9 mouse cellular contexts compared by ENCODE assay signal in the genomic region with DNA sequence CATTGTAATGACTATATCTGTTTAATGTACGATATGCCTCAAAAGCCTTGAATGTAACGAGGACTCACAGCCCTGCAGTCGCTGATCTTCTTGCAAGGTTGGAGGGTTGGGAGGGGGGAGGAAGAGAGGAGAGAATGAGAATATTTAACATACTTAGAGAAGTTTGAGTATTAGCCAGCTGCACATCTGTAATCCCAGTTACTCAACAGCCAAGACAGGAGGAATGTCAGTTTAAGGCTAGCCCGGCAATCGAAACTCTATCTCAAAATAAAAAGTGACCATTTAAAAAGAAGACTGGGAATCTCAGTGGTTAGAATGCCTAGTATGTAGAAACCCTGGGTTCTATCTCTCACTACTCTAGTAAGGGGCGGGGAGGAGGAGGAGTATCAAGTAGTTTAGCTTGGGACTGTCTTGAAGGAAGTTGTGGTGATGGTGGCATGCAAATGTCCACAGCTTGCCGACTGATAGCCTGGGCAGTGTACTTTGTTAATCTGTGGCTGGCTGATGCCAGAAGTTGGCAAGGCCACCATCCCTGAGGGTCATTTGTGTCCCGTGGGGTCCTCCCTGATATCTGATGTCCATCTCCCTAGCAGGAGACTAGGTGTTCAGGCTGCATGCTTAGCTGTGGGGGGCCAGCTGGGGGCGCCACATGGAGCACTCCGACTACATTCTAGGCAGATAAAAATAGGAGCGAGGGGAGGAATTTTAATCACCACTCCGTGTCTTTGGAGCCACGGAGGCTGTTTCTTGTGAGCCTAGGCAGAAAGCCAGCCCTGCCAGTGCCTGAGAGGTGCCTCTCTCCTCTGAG. TPM values are rescaled to one million over a fixed set of nuclear protein-coding genes. Genes with fewer than 3 reads are reported as not detected.
A peak's percentile ranks its signal among the peaks of the same experiment; 100 is the strongest.
DNase-seq lines count a peak whose midpoint lies in the region; ATAC-seq and TF ChIP-seq lines count a peak whose summit lies in the region.
"Had no signal": no experiment of that assay in that cellular context is flagged by ENCODE, and none has a peak within 500 bp of the region (broad histone marks: within the 10 kb centered on the region; RNA-seq: fewer than 3 reads in every experiment).

No protein-coding gene starts in this region.

- H3K4me2 ChIP-seq in kidney, embryonic 16.5 days (replicated peaks; ENCODE audit: low read depth, low read length): no peak overlapping the region
- no peak overlapping the region for H3K4me2 ChIP-seq in embryonic facial prominence, embryonic 11.5 days (ENCODE audit: low read depth, low read length)
- no peak overlapping the region for H3K4me2 ChIP-seq in hindbrain, embryonic 14.5 days (replicated peaks)
- no peak overlapping the region for H3K4me2 ChIP-seq in liver, postnatal 0 days (ENCODE audit: low read depth, low read length)
- H3K4me2 ChIP-seq in stomach, embryonic 16.5 days (ENCODE audit: low read depth, low read length): no peak overlapping the region
- H3K4me2 ChIP-seq: hindbrain, embryonic 15.5 days had no signal

- H3K9ac ChIP-seq in kidney, embryonic 16.5 days (replicated peaks; ENCODE audit: low read length): no peak overlapping the region
- H3K9ac ChIP-seq in embryonic facial prominence, embryonic 11.5 days (replicated peaks; ENCODE audit: low read length): no peak overlapping the region
- no peak overlapping the region for H3K9ac ChIP-seq in hindbrain, embryonic 14.5 days
- H3K9ac ChIP-seq in liver, postnatal 0 days (replicated peaks): no peak overlapping the region
- 0 out of 2 replicates have a peak overlapping the region, but pooled peaks have one; percentile 13 for H3K9ac ChIP-seq in stomach, embryonic 16.5 days (ENCODE audit: low read length)
- H3K9ac ChIP-seq: hindbrain, embryonic 15.5 days had no signal

- no peak for TF ChIP-seq EP300 in liver, postnatal 0 days (IDR thresholded peaks at IDR 0.05; ENCODE audit: low read depth)

- ATAC-seq in kidney, embryonic 16.5 days (ENCODE audit: low FRiP score, low TSS enrichment): no peak
- ATAC-seq in embryonic facial prominence, embryonic 11.5 days (replicated peaks; ENCODE audit: insufficient number of reproducible peaks, low FRiP score, low TSS enrichment, low read depth): no peak
- ATAC-seq in hindbrain, embryonic 14.5 days (ENCODE audit: low FRiP score): no peak
- no peak for ATAC-seq in liver, postnatal 0 days
- ATAC-seq in stomach, embryonic 16.5 days (ENCODE audit: insufficient read depth, low FRiP score): no peak

- no peak for DNase-seq in kidney, adult 9 months
- peak; percentile 45 to 56 for DNase-seq in B cell, adult 2 months
- DNase-seq in embryonic facial prominence, embryonic 11.5 days (ENCODE audit: low spot score): peak; percentile 41
- DNase-seq in hindbrain, embryonic 14.5 days (ENCODE audit: low spot score): peak; percentile 41
- peak; percentile 26 for DNase-seq in liver, postnatal 0 days
- no peak for DNase-seq in urinary bladder, postnatal 4 days (ENCODE audit: low spot score in 2 of 2)

- peaks cover 89% of the 10 kb centered on the region for H3K4me1 ChIP-seq in kidney, embryonic 16.5 days (ENCODE audit: insufficient read depth, low read length)
- H3K4me1 ChIP-seq in embryonic facial prominence, embryonic 11.5 days (ENCODE audit: control insufficient read depth, insufficient read depth, low read length): peaks cover 5% of the 10 kb centered on the region
- H3K4me1 ChIP-seq in hindbrain, embryonic 14.5 days (replicated peaks; ENCODE audit: control insufficient read depth, insufficient read depth, low read length): peaks cover 22% of the 10 kb centered on the region; the same call in 1 of the 2 replicates
- H3K4me1 ChIP-seq in liver, postnatal 0 days (ENCODE audit: insufficient read depth): peaks cover 17% of the 10 kb centered on the region
- peaks cover 79% of the 10 kb centered on the region for H3K4me1 ChIP-seq in stomach, embryonic 16.5 days (ENCODE audit: control insufficient read depth, insufficient read depth, low read length)

- 51% methylated on average over 13 of the region's 13 CpGs for WGBS in kidney, embryonic 16.5 days
- WGBS in embryonic facial prominence, embryonic 11.5 days: 60% methylated on average over 13 of the region's 13 CpGs
- WGBS in hindbrain, embryonic 14.5 days: 65% methylated on average over 13 of the region's 13 CpGs
- 42% methylated on average over 13 of the region's 13 CpGs for WGBS in liver, postnatal 0 days (ENCODE audit: insufficient replicate concordance)
- WGBS in stomach, embryonic 16.5 days: 45% methylated on average over 13 of the region's 13 CpGs

- no peaks in the 10 kb centered on the region for H3K27me3 ChIP-seq in kidney, embryonic 16.5 days (ENCODE audit: insufficient read depth, low read length)
- H3K27me3 ChIP-seq in embryonic facial prominence, embryonic 11.5 days (ENCODE audit: control insufficient read depth, insufficient read depth, low read length): no peaks in the 10 kb centered on the region
- no peaks in the 10 kb centered on the region for H3K27me3 ChIP-seq in hindbrain, embryonic 14.5 days (ENCODE audit: control insufficient read depth, insufficient read depth, low read length)
- no peaks in the 10 kb centered on the region for H3K27me3 ChIP-seq in liver, postnatal 0 days (ENCODE audit: insufficient read depth, low read length)
- H3K27me3 ChIP-seq in stomach, embryonic 16.5 days (ENCODE audit: control insufficient read depth, insufficient read depth, low read length): no peaks in the 10 kb centered on the region
- H3K27me3 ChIP-seq: hindbrain, embryonic 15.5 days had no signal

- H3K9me3 ChIP-seq in kidney, embryonic 16.5 days (ENCODE audit: low read length): no peaks in the 10 kb centered on the region
- no peaks in the 10 kb centered on the region for H3K9me3 ChIP-seq in embryonic facial prominence, embryonic 11.5 days (replicated peaks; ENCODE audit: control insufficient read depth, low read length)
- H3K9me3 ChIP-seq in hindbrain, embryonic 14.5 days (ENCODE audit: control insufficient read depth, low read length): no peaks in the 10 kb centered on the region
- H3K9me3 ChIP-seq in liver, postnatal 0 days (ENCODE audit: low read length): no peaks in the 10 kb centered on the region
- no peaks in the 10 kb centered on the region for H3K9me3 ChIP-seq in stomach, embryonic 16.5 days (replicated peaks; ENCODE audit: control insufficient read depth, low read length)
- H3K9me3 ChIP-seq: hindbrain, embryonic 15.5 days had no signal

- no peaks in the 10 kb centered on the region for H3K36me3 ChIP-seq in kidney, embryonic 16.5 days (ENCODE audit: insufficient read depth, low read length)
- H3K36me3 ChIP-seq in embryonic facial prominence, embryonic 11.5 days (replicated peaks; ENCODE audit: control insufficient read depth, insufficient read depth, low read depth, low read length): no peaks in the 10 kb centered on the region
- H3K36me3 ChIP-seq in hindbrain, embryonic 14.5 days (replicated peaks; ENCODE audit: control insufficient read depth, insufficient read depth): no peaks in the 10 kb centered on the region
- no peaks in the 10 kb centered on the region for H3K36me3 ChIP-seq in liver, postnatal 0 days (replicated peaks; ENCODE audit: insufficient read depth, low read length)
- H3K36me3 ChIP-seq in stomach, embryonic 16.5 days (ENCODE audit: control insufficient read depth, insufficient read depth, low read length): no peaks in the 10 kb centered on the region
- H3K36me3 ChIP-seq: hindbrain, embryonic 15.5 days had no signal

- H3K27ac ChIP-seq in kidney, embryonic 16.5 days (ENCODE audit: low read length): peak overlapping the region; percentile 30; the same call in 1 of the 2 replicates
- H3K27ac ChIP-seq in embryonic facial prominence, embryonic 11.5 days (replicated peaks; ENCODE audit: low read depth, low read length): no peak overlapping the region
- no peak overlapping the region for H3K27ac ChIP-seq in hindbrain, embryonic 14.5 days
- no peak overlapping the region for H3K27ac ChIP-seq in liver, postnatal 0 days (ENCODE audit: low read depth)
- peak overlapping the region; percentile 66 for H3K27ac ChIP-seq in stomach, embryonic 16.5 days (ENCODE audit: low read length)
- H3K27ac ChIP-seq: hindbrain, embryonic 15.5 days had no signal

- H3K4me3 ChIP-seq in kidney, embryonic 16.5 days (ENCODE audit: low read length): no peak overlapping the region
- no peak overlapping the region for H3K4me3 ChIP-seq in embryonic facial prominence, embryonic 11.5 days (ENCODE audit: low read depth, low read length)
- H3K4me3 ChIP-seq in hindbrain, embryonic 14.5 days (replicated peaks; ENCODE audit: low read length): no peak overlapping the region
- no peak overlapping the region for H3K4me3 ChIP-seq in liver, postnatal 0 days (ENCODE audit: low read depth, low read length)
- H3K4me3 ChIP-seq in stomach, embryonic 16.5 days (replicated peaks; ENCODE audit: low read length): no peak overlapping the region
- H3K4me3 ChIP-seq: hindbrain, embryonic 15.5 days had no signal

- peak; percentile 47 for TF ChIP-seq CTCF in liver, postnatal 0 days (IDR thresholded peaks at IDR 0.05; ENCODE audit: low read depth)

RNA-seq across cellular contexts. Expression of a gene that starts 46.4 kb away (rescaled TPM):
- 66.5 and 66.9 TPM in 2 replicates for polyA plus RNA-seq in kidney, embryonic 16.5 days (2015; fragmentation: Nextera tagmentation; extraction: Ambion mirVana)
- polyA plus RNA-seq in embryonic facial prominence, embryonic 11.5 days (2014; fragmentation: Nextera tagmentation; extraction: Ambion mirVana): 45.0 and 50.7 TPM in 2 replicates
- 45.3 and 57.6 TPM in 2 replicates for polyA plus RNA-seq in hindbrain, embryonic 14.5 days (2014; fragmentation: Nextera tagmentation; extraction: Ambion mirVana)
- polyA plus RNA-seq in liver, postnatal 0 days (2015; fragmentation: Nextera tagmentation; extraction: Ambion mirVana): 2.5 and 2.9 TPM in 2 replicates
- 36.4 and 36.8 TPM in 2 replicates for polyA plus RNA-seq in stomach, embryonic 16.5 days (2015; fragmentation: Nextera tagmentation; extraction: Ambion mirVana)

Comparison
In these comparisons a context has a peak if more than half of its experiments do, and no peak if none do; other contexts are left out.
1. H3K27ac ChIP-seq: peak in kidney, embryonic 16.5 days (single experiment) and stomach, embryonic 16.5 days (single experiment); none in embryonic facial prominence, embryonic 11.5 days (single experiment), hindbrain, embryonic 14.5 days (single experiment) and liver, postnatal 0 days (single experiment).
2. DNase-seq: peak in B cell, adult 2 months (2 of 2), embryonic facial prominence, embryonic 11.5 days (single experiment), hindbrain, embryonic 14.5 days (single experiment) and liver, postnatal 0 days (single experiment); none in kidney, adult 9 months (single experiment) and urinary bladder, postnatal 4 days (0 of 2).